Mouse (Mus musculus): ENCODE measurements around the gene Il12rb1. TPM values are rescaled to one million over a fixed set of nuclear protein-coding genes. Genes with fewer than 3 reads are reported as not detected.

Gene Il12rb1
- total RNA-seq, 1 experiment from 2014 or later: 3.1 TPM

- no peak for ATAC-seq (ENCODE audit: extremely low read depth, insufficient number of reproducible peaks, low FRiP score, poor library complexity, severe bottlenecking)
Observed at GRCm38 (mm10) chr8:70795370-70795769, 12.9 kb upstream of the Il12rb1 start.

DNA sequence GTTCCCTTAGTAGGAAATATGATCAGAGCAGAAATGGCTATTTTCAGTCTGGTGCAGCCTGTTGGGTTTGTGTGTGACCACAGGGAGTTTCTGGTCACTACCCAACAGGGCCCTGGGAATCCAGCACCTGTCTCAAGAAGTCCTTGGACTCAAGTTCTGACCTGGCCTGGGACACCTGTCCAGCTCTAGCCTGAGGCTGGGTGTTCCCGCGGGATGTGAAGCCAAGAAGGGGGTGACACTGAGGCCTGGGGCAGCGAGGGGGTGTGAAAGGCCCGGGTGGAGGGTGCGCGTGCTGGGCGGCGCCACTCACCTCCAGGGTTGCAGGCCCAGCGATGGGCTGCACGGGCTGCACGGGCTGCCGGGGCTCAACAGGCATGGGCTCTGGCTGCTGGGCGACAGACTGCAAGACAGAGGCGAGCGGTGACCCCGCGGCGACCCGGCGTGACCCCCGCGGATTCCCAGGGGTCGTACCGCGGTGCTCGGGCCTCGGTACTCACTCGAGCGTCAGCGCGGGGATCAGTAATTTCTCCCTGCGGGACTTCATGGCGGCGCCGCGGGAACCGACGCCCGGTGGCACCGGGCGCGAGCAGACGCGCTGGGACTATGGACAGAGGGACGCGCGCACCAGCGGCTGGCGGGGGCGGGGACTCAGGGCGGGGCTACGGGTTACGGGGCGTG lies 11.7 kb upstream of the Il12rb1 start:
- no peak for ATAC-seq (ENCODE audit: extremely low read depth, insufficient number of reproducible peaks, low FRiP score, poor library complexity, severe bottlenecking)

DNA sequence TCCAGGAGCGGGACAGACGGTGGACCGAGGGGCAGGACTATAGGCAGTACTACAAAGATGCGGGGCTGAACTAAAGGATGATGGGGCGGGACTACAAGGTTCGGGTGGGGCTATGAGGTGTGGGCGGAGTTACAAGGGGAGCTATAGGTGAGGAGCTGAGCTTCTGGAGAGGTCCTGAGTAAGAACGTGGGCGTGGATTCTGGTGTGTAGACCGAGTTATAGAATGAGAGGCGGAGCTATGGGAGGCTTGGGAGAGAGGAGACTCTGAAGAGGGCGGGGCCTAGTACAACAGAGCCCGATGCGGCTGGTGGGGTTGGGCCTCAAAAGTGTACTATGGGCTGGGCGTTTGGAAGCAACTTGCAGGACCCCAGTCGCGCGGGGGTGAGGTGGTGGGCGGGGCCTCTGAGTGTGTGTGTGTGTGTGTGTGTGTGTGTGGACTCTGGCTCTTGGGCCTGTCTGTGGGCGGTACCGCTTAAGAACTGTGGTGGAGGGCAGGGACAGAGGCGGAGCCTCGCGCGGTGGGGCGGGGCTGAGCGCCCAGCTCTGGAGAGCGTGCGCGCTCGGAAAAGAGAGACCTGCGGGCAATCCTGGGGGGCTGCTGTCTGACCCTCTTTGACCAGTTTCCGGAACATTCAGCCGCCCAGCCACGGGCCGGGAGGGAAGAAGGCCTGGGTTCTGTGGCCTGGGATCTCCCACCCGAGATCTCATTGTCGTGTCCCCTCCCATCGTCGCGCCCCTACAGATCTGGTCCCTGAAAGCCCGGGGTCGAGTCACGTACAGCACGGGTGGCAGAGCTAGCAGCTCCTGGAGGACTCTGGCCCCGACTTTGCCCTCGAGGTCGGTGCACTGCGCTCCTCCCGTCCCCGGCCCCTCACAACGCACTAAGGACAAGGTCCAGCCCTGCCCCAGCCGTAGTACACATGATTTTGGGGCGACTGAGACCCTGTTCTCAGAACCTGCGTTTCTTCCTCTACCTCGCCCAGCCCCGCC lies 10.9 kb upstream of the Il12rb1 start:
- ATAC-seq (ENCODE audit: extremely low read depth, insufficient number of reproducible peaks, low FRiP score, poor library complexity, severe bottlenecking): peak; percentile 42

- no peak for ATAC-seq (ENCODE audit: extremely low read depth, insufficient number of reproducible peaks, low FRiP score, poor library complexity, severe bottlenecking)
Observed at GRCm38 (mm10) chr8:70798281-70798680, 10.0 kb upstream of the Il12rb1 start.

- no peak for ATAC-seq (ENCODE audit: extremely low read depth, insufficient number of reproducible peaks, low FRiP score, poor library complexity, severe bottlenecking)
Observed at GRCm38 (mm10) chr8:70800648-70801047, 7.6 kb upstream of the Il12rb1 start.

DNA sequence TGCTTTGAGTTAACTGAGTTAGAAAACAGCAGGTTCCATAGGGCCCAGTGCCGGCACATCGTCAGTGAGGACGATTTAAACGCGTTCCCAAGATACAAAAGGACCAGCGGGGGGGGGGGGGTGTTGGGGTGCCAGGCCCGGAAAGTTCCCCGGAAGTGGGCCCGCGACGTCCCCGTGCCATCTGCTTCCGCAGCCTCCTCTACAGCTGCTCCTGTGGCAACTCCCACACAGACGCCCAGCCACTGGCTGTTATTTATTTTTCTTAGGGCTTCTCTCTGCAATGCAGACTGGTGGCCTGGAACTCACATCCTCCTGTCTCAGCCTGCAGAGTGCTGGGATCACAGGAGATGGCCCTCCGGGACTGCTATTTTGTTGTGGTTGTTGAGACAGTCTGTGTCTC lies 7.1 kb upstream of the Il12rb1 start:
- no peak for ATAC-seq (ENCODE audit: extremely low read depth, insufficient number of reproducible peaks, low FRiP score, poor library complexity, severe bottlenecking)

DNA sequence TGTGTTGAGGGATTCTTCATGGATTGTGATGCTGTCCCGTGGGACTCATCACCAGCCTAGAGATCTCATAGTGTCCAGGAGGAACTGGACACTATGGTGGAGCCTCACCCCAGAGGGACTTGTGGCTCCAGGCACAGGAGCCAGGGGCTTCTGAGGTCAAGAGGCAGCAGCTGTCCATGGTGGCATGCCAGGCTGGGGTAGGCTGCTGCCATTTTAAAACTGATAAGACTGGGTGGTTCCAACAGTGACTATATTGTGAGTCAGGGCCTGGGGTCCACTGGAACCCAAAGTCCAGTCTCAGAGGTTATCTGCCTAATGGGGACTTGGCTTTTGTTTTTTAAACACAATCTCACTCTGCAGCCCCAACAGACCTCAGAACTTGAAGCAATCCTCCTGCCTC lies 6.4 kb upstream of the Il12rb1 start:
- ATAC-seq (ENCODE audit: extremely low read depth, insufficient number of reproducible peaks, low FRiP score, poor library complexity, severe bottlenecking): no peak

DNA sequence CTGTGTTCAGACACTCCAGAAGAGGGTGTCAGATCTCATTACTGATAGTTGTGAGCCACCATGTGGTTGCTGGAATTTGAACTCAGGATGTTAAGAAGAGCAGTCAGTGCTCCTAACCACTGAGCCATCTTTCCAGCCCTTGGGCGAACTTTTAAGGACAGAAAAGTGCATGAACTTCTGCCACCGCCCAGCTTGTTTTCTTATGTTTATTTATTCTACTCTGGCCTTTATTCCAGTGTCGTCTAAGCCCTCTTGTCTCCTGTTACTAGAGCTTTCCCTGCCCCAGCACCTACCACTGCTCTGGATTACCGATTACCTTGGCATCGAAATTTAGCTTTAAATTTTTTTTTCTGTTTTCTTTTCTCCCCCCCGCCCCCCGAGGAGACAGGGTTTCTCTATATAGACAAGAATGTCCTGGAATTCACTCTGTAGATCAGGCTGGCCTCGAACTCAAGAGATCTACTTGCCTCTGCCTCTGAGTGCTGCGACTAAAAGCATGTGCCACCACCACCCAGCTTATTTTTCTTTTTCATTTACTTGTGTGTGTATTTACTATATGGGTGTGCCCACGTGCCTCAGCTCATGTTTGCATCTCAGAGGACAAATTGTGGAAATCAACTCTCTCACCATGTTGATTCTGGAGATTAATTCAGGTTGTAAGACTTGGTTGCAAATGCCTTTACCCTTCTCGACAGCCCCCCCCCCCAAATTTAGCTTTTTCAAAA lies 5.3 kb upstream of the Il12rb1 start:
- ATAC-seq (ENCODE audit: extremely low read depth, insufficient number of reproducible peaks, low FRiP score, poor library complexity, severe bottlenecking): no peak

GRCm38 (mm10) chr8:70803761-70804480 lies 4.3 kb upstream of the Il12rb1 start:
- ATAC-seq (ENCODE audit: extremely low read depth, insufficient number of reproducible peaks, low FRiP score, poor library complexity, severe bottlenecking): peak; percentile 37

GRCm38 (mm10) chr8:70804481-70805206 lies 3.6 kb upstream of the Il12rb1 start, which contains the start of gene Mast3:
Gene Mast3 (minus strand): TSS chr8:70805054.
- ATAC-seq (ENCODE audit: extremely low read depth, insufficient number of reproducible peaks, low FRiP score, poor library complexity, severe bottlenecking): peak; percentile 76

GRCm38 (mm10) chr8:70806541-70806940 lies 1.7 kb upstream of the Il12rb1 start:
- ATAC-seq (ENCODE audit: extremely low read depth, insufficient number of reproducible peaks, low FRiP score, poor library complexity, severe bottlenecking): peak; percentile 37; the same call in 1 of the 2 replicates

GRCm38 (mm10) chr8:70807304-70807703 lies 945 bp upstream of the Il12rb1 start:
- no peak for ATAC-seq (ENCODE audit: extremely low read depth, insufficient number of reproducible peaks, low FRiP score, poor library complexity, severe bottlenecking)

- no peak for ATAC-seq (ENCODE audit: extremely low read depth, insufficient number of reproducible peaks, low FRiP score, poor library complexity, severe bottlenecking)
Observed at GRCm38 (mm10) chr8:70808955-70809701, 879 bp downstream of the Il12rb1 start.

DNA sequence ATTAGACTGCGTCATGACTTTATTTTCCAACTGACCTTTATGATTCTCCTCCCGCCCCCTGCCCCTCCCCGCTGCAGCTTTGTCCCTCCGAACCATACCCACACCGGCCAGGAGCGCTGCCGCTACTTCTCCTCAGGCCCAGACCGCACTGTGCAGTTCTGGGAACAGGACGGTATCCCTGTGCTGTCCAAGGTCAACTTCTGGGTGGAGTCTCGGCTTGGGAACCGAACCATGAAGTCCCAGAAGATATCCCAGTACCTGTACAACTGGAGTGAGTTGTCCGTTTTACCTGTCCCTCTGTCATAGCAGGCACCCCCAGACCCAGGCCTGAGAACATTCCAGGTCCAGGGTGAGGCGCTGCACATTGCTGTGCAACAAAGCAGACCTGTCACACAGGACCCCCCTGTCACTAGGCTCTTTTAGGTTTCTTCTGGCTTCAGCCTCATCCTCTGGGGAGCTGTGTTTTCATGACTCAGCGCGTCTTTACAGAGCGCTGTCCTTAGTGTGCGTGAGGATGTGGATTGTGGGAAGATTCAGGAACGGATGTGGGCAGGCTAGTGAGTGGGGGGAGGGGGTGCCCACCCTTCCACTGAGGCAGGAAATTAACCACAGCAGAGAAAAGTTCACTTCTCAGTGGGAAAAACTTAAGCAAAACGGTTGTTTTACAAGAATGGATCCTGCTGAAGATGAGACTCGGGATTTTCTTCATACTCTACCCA lies 2.9 kb downstream of the Il12rb1 start:
- ATAC-seq (ENCODE audit: extremely low read depth, insufficient number of reproducible peaks, low FRiP score, poor library complexity, severe bottlenecking): no peak

- no peak for ATAC-seq (ENCODE audit: extremely low read depth, insufficient number of reproducible peaks, low FRiP score, poor library complexity, severe bottlenecking)
Observed at GRCm38 (mm10) chr8:70812055-70812454, 3.8 kb downstream of the Il12rb1 start.

DNA sequence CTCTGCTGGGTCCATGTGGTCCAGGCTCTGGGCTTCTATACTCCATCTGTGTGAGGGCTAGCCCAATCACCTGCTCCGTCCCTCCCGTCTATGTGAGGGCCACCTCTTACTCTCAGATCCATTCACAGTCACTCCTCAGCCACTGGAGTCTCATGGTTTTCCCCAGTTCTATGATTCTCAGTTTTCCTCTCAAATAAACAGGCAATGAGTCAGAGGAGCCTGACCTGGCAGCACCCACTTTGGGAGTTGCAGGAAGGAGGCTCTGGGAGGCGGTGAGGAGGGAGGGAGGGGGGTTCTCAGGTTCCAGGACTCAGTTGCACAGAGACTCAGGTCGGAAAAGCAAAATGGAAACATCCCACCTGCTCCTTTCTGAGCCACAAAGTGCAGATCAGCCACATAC lies 4.6 kb downstream of the Il12rb1 start:
- ATAC-seq (ENCODE audit: extremely low read depth, insufficient number of reproducible peaks, low FRiP score, poor library complexity, severe bottlenecking): no peak

GRCm38 (mm10) chr8:70816679-70817078 lies 8.4 kb downstream of the Il12rb1 start:
- ATAC-seq (ENCODE audit: extremely low read depth, insufficient number of reproducible peaks, low FRiP score, poor library complexity, severe bottlenecking): no peak

Measured in neutrophil, adult 5-6 weeks (primary cell).